Mouse (Mus musculus): Measurements from ENCODE around the gene Jakmip3.
A peak's percentile ranks its signal among the peaks of the same experiment; 100 is the strongest.

The Jakmip3 gene

GRCm38 (mm10) chr7:138940612-138941461 is at the start of gene Jakmip3:
Gene Jakmip3 (plus strand): TSS chr7:138940730.
- no peak for TF ChIP-seq GATA4 (IDR thresholded peaks at IDR 0.05; ENCODE audit: insufficient replicate concordance, low read length)

GRCm38 (mm10) chr7:138898122-138898521 is 42.4 kb upstream of the Jakmip3 start:
- TF ChIP-seq GATA4 (IDR thresholded peaks at IDR 0.05; ENCODE audit: insufficient replicate concordance, low read length): no peak

GRCm38 (mm10) chr7:138898743-138899142 is 41.8 kb upstream of the Jakmip3 start:
- TF ChIP-seq GATA4 (IDR thresholded peaks at IDR 0.05; ENCODE audit: insufficient replicate concordance, low read length): no peak

GRCm38 (mm10) chr7:138903886-138904435 is 36.6 kb upstream of the Jakmip3 start:
- no peak for TF ChIP-seq GATA4 (IDR thresholded peaks at IDR 0.05; ENCODE audit: insufficient replicate concordance, low read length)

GRCm38 (mm10) chr7:138906441-138906840 is 34.1 kb upstream of the Jakmip3 start:
- no peak for TF ChIP-seq GATA4 (IDR thresholded peaks at IDR 0.05; ENCODE audit: insufficient replicate concordance, low read length)

- no peak for TF ChIP-seq GATA4 (IDR thresholded peaks at IDR 0.05; ENCODE audit: insufficient replicate concordance, low read length)
These were observed 33.5 kb upstream of the Jakmip3 start for GRCm38 (mm10) chr7:138907043-138907442.

- no peak for TF ChIP-seq GATA4 (IDR thresholded peaks at IDR 0.05; ENCODE audit: insufficient replicate concordance, low read length)
These were observed 32.6 kb upstream of the Jakmip3 start for GRCm38 (mm10) chr7:138907976-138908375.

GRCm38 (mm10) chr7:138908768-138909276 is 31.7 kb upstream of the Jakmip3 start:
- no peak for TF ChIP-seq GATA4 (IDR thresholded peaks at IDR 0.05; ENCODE audit: insufficient replicate concordance, low read length)

GRCm38 (mm10) chr7:138909277-138910192 is 31.0 kb upstream of the Jakmip3 start, which contains the start of gene Bnip3:
Gene Bnip3 (minus strand): TSS chr7:138909519.
- TF ChIP-seq GATA4 (IDR thresholded peaks at IDR 0.05; ENCODE audit: insufficient replicate concordance, low read length): peak; percentile 4; the same call in 1 of the 2 replicates

GRCm38 (mm10) chr7:138910193-138910562 is 30.4 kb upstream of the Jakmip3 start:
- no peak for TF ChIP-seq GATA4 (IDR thresholded peaks at IDR 0.05; ENCODE audit: insufficient replicate concordance, low read length)

GRCm38 (mm10) chr7:138913616-138914015 is 26.9 kb upstream of the Jakmip3 start:
- TF ChIP-seq GATA4 (IDR thresholded peaks at IDR 0.05; ENCODE audit: insufficient replicate concordance, low read length): no peak

GRCm38 (mm10) chr7:138919156-138919944 is 21.2 kb upstream of the Jakmip3 start:
- TF ChIP-seq GATA4 (IDR thresholded peaks at IDR 0.05; ENCODE audit: insufficient replicate concordance, low read length): peak; percentile 83; the same call in 1 of the 2 replicates

- no peak for TF ChIP-seq GATA4 (IDR thresholded peaks at IDR 0.05; ENCODE audit: insufficient replicate concordance, low read length)
These were observed 18.9 kb upstream of the Jakmip3 start for GRCm38 (mm10) chr7:138921611-138922010.

GRCm38 (mm10) chr7:138923756-138924425 is 16.6 kb upstream of the Jakmip3 start:
- TF ChIP-seq GATA4 (IDR thresholded peaks at IDR 0.05; ENCODE audit: insufficient replicate concordance, low read length): no peak
